Mouse (Mus musculus): Measurements from ENCODE around the gene Scrg1.
"Not testable (repeated sequence)": the region's sequence is repeated elsewhere in the genome, so short reads cannot be mapped to it uniquely, and the experiment has no call there.

DNA sequence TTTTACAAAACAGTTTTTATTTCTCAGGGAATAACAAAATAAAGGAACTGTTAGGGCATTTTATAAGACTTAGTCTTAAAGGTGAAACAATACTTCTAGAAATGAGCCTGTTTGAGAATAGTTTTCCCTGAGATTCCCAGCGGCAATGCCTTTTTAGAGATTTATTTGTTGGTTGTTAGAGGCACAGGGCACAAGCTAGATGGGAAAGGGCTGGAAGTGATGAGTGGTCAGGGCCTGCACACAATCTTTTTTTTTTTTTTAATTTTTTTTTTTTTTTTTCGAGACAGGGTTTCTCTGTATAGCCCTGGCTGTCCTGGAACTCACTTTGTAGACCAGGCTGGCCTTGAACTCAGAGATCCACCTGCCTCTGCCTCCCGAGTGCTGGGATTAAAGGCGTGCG, 61.0 kb downstream of the Scrg1 start:
- not testable (repeated sequence) for TF ChIP-seq HCFC1 (IDR thresholded peaks at IDR 0.05; ENCODE audit: low read depth, low read length); TAL1 (IDR thresholded peaks at IDR 0.05; ENCODE audit: low read length); CTCF (IDR thresholded peaks at IDR 0.05 in 2 of 3, conservative IDR thresholded peaks at IDR 0.05 in 1 of 3; ENCODE audit: control insufficient read depth in 1 of 3, insufficient read depth in 1 of 3, low read depth in 2 of 3, low read length in 3 of 3, poor library complexity in 1 of 3, severe bottlenecking in 1 of 3); POLR2A (IDR thresholded peaks at IDR 0.05; ENCODE audit: control insufficient read depth in 1 of 2, insufficient read depth in 1 of 2, low read depth in 1 of 2, low read length in 2 of 2, poor library complexity in 1 of 2); ZMIZ1 (IDR thresholded peaks at IDR 0.05; ENCODE audit: low read depth, low read length); ELF1 (IDR thresholded peaks at IDR 0.05; ENCODE audit: low read depth, low read length); MEF2A (IDR thresholded peaks at IDR 0.05; ENCODE audit: extremely low read depth, insufficient replicate concordance, low read depth, low read length, poor library complexity, severe bottlenecking); EP300 (IDR thresholded peaks at IDR 0.05; ENCODE audit: low read depth in 1 of 2, low read length in 2 of 2)
